ENCODE assay signal across 18 mouse cellular contexts in the genomic region with DNA sequence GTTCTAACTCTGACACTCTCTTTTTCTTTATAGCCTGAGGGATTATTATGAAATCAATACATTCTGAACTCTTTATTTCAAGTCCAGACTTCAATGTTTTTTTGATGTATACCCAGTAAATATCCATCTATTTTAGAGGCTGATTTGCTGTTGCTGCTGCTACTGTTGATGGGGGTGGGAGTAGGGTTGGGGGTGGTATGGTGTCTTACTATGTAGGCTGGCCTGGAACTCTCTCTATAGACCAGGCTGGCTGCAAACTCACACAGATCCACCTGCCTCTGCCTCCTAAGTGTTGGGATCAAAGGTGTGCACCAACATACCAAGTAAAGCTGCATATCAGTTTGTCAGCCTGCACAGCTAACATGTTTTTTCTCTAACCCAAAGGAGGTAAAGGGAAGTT. TPM values are rescaled to one million over a fixed set of nuclear protein-coding genes. Genes with fewer than 3 reads are reported as not detected.
A peak's percentile ranks its signal among the peaks of the same experiment; 100 is the strongest.
DNase-seq lines count a peak whose midpoint lies in the region; ATAC-seq lines count a peak whose summit lies in the region.
"Had no signal": no experiment of that assay in that cellular context is flagged by ENCODE, and none has a peak within 500 bp of the region (broad histone marks: within the 10 kb centered on the region; RNA-seq: fewer than 3 reads in every experiment).

No protein-coding gene starts in this region.

- no peaks in the 10 kb centered on the region for H3K4me1 ChIP-seq in forebrain, embryonic 13.5 days
- H3K4me1 ChIP-seq in forebrain, embryonic 15.5 days: no peaks in the 10 kb centered on the region
- no peaks in the 10 kb centered on the region for H3K4me1 ChIP-seq in hindbrain, embryonic 14.5 days (replicated peaks; ENCODE audit: control insufficient read depth, insufficient read depth, low read length)
- H3K4me1 ChIP-seq in hindbrain, embryonic 10.5 days (replicated peaks): no peaks in the 10 kb centered on the region
- H3K4me1 ChIP-seq in midbrain, embryonic 13.5 days (replicated peaks): no peaks in the 10 kb centered on the region
- H3K4me1 ChIP-seq in midbrain, embryonic 11.5 days (ENCODE audit: control insufficient read depth, insufficient read depth, low read length): no peaks in the 10 kb centered on the region
- H3K4me1 ChIP-seq in neural tube, embryonic 14.5 days (ENCODE audit: control insufficient read depth, insufficient read depth, low read length): no peaks in the 10 kb centered on the region
- H3K4me1 ChIP-seq: embryonic facial prominence, embryonic 12.5 days; embryonic facial prominence, embryonic 15.5 days; heart, embryonic 10.5 days; hindbrain, embryonic 12.5 days had no signal

- no peak overlapping the region for H3K9ac ChIP-seq in forebrain, embryonic 13.5 days
- H3K9ac ChIP-seq in forebrain, embryonic 15.5 days (replicated peaks): no peak overlapping the region
- no peak overlapping the region for H3K9ac ChIP-seq in hindbrain, embryonic 14.5 days
- H3K9ac ChIP-seq in midbrain, embryonic 13.5 days (replicated peaks): no peak overlapping the region
- H3K9ac ChIP-seq in midbrain, embryonic 11.5 days (ENCODE audit: low read length): no peak overlapping the region
- H3K9ac ChIP-seq in neural tube, embryonic 14.5 days (replicated peaks; ENCODE audit: low read depth, low read length): no peak overlapping the region
- H3K9ac ChIP-seq: embryonic facial prominence, embryonic 12.5 days; embryonic facial prominence, embryonic 15.5 days; forebrain, postnatal 0 days; heart, embryonic 13.5 days; hindbrain, embryonic 12.5 days had no signal

- H3K36me3 ChIP-seq in forebrain, embryonic 13.5 days (ENCODE audit: poor library complexity, severe bottlenecking): peaks cover 24% of the 10 kb centered on the region
- peaks cover 21% of the 10 kb centered on the region for H3K36me3 ChIP-seq in forebrain, embryonic 15.5 days
- peaks cover 63% of the 10 kb centered on the region for H3K36me3 ChIP-seq in hindbrain, embryonic 14.5 days (replicated peaks; ENCODE audit: control insufficient read depth, insufficient read depth)
- H3K36me3 ChIP-seq in hindbrain, embryonic 10.5 days: peaks cover 26% of the 10 kb centered on the region
- H3K36me3 ChIP-seq in midbrain, embryonic 13.5 days: peaks cover 36% of the 10 kb centered on the region
- H3K36me3 ChIP-seq in midbrain, embryonic 11.5 days (ENCODE audit: control insufficient read depth, insufficient read depth, low read length): no peaks in the 10 kb centered on the region
- H3K36me3 ChIP-seq in neural tube, embryonic 14.5 days (ENCODE audit: control insufficient read depth, insufficient read depth, low read length): peaks cover 25% of the 10 kb centered on the region; the same call in 1 of the 2 replicates
- H3K36me3 ChIP-seq: G1E had no signal

- H3K4me2 ChIP-seq in forebrain, embryonic 13.5 days: no peak overlapping the region
- no peak overlapping the region for H3K4me2 ChIP-seq in forebrain, embryonic 15.5 days (replicated peaks)
- H3K4me2 ChIP-seq in hindbrain, embryonic 14.5 days (replicated peaks): no peak overlapping the region
- no peak overlapping the region for H3K4me2 ChIP-seq in midbrain, embryonic 13.5 days (replicated peaks)
- no peak overlapping the region for H3K4me2 ChIP-seq in midbrain, embryonic 11.5 days
- H3K4me2 ChIP-seq in neural tube, embryonic 14.5 days (ENCODE audit: low read depth, low read length): no peak overlapping the region
- H3K4me2 ChIP-seq: embryonic facial prominence, embryonic 12.5 days; embryonic facial prominence, embryonic 15.5 days; heart, embryonic 13.5 days; hindbrain, embryonic 12.5 days had no signal

- H3K4me3 ChIP-seq in forebrain, embryonic 13.5 days: no peak overlapping the region
- H3K4me3 ChIP-seq in forebrain, embryonic 15.5 days: no peak overlapping the region
- H3K4me3 ChIP-seq in hindbrain, embryonic 14.5 days (replicated peaks; ENCODE audit: low read length): no peak overlapping the region
- no peak overlapping the region for H3K4me3 ChIP-seq in hindbrain, embryonic 10.5 days
- H3K4me3 ChIP-seq in midbrain, embryonic 13.5 days (replicated peaks): no peak overlapping the region
- no peak overlapping the region for H3K4me3 ChIP-seq in midbrain, embryonic 11.5 days (ENCODE audit: low read depth, low read length)
- no peak overlapping the region for H3K4me3 ChIP-seq in neural tube, embryonic 14.5 days (ENCODE audit: low read depth, low read length)
- H3K4me3 ChIP-seq: embryonic facial prominence, embryonic 12.5 days; embryonic facial prominence, embryonic 15.5 days; gastrocnemius, adult 2 months; heart, embryonic 10.5 days; heart, embryonic 13.5 days; hindbrain, embryonic 12.5 days had no signal

- no peak overlapping the region for H3K27ac ChIP-seq in forebrain, embryonic 13.5 days
- no peak overlapping the region for H3K27ac ChIP-seq in forebrain, embryonic 15.5 days (replicated peaks)
- peak overlapping the region; percentile 11; the same call in 1 of the 2 replicates for H3K27ac ChIP-seq in hindbrain, embryonic 14.5 days
- no peak overlapping the region for H3K27ac ChIP-seq in hindbrain, embryonic 10.5 days
- H3K27ac ChIP-seq in midbrain, embryonic 13.5 days: no peak overlapping the region
- no peak overlapping the region for H3K27ac ChIP-seq in midbrain, embryonic 11.5 days (ENCODE audit: low read depth, low read length)
- no peak overlapping the region for H3K27ac ChIP-seq in neural tube, embryonic 14.5 days (ENCODE audit: low read depth, low read length)
- H3K27ac ChIP-seq: embryonic facial prominence, embryonic 12.5 days; embryonic facial prominence, embryonic 15.5 days; gastrocnemius, adult 2 months; heart, embryonic 10.5 days; heart, embryonic 13.5 days; hindbrain, embryonic 12.5 days had no signal

- peak; percentile 16; the same call in 1 of the 2 replicates for ATAC-seq in forebrain, embryonic 13.5 days
- no peak; the same call in 1 of the 2 replicates for ATAC-seq in forebrain, embryonic 15.5 days (replicated peaks)
- no peak for ATAC-seq in hindbrain, embryonic 14.5 days (ENCODE audit: low FRiP score)
- peak; percentile 63; the same call in 1 of the 2 replicates for ATAC-seq in midbrain, embryonic 13.5 days
- ATAC-seq in midbrain, embryonic 11.5 days (ENCODE audit: low FRiP score): no peak
- 0 out of 2 replicates have a peak, but pooled peaks have one; percentile 34 for ATAC-seq in neural tube, embryonic 14.5 days (ENCODE audit: low read depth)
- ATAC-seq: Patski had no signal

- DNase-seq in hindbrain, embryonic 14.5 days (ENCODE audit: low spot score): no peak
- DNase-seq in hindbrain, embryonic 10.5 days (ENCODE audit: low spot score): no peak
- no peak for DNase-seq in midbrain, embryonic 11.5 days (ENCODE audit: low spot score, missing footprints)
- no peak for DNase-seq in retina, postnatal 1 day

- no peaks in the 10 kb centered on the region for H3K9me3 ChIP-seq in forebrain, embryonic 13.5 days (replicated peaks)
- no peaks in the 10 kb centered on the region for H3K9me3 ChIP-seq in forebrain, embryonic 15.5 days
- H3K9me3 ChIP-seq in hindbrain, embryonic 14.5 days (ENCODE audit: control insufficient read depth, low read length): no peaks in the 10 kb centered on the region
- no peaks in the 10 kb centered on the region for H3K9me3 ChIP-seq in hindbrain, embryonic 10.5 days
- no peaks in the 10 kb centered on the region for H3K9me3 ChIP-seq in midbrain, embryonic 13.5 days
- H3K9me3 ChIP-seq in midbrain, embryonic 11.5 days (ENCODE audit: control insufficient read depth, low read length): no peaks in the 10 kb centered on the region
- H3K9me3 ChIP-seq in neural tube, embryonic 14.5 days (ENCODE audit: control insufficient read depth, low read length): no peaks in the 10 kb centered on the region
- H3K9me3 ChIP-seq: embryonic facial prominence, embryonic 12.5 days; embryonic facial prominence, embryonic 15.5 days; G1E; heart, embryonic 10.5 days; heart, embryonic 13.5 days; hindbrain, embryonic 12.5 days had no signal

- H3K27me3 ChIP-seq in forebrain, embryonic 13.5 days: no peaks in the 10 kb centered on the region
- H3K27me3 ChIP-seq in forebrain, embryonic 15.5 days: no peaks in the 10 kb centered on the region
- H3K27me3 ChIP-seq in hindbrain, embryonic 14.5 days (ENCODE audit: control insufficient read depth, insufficient read depth, low read length): no peaks in the 10 kb centered on the region
- no peaks in the 10 kb centered on the region for H3K27me3 ChIP-seq in hindbrain, embryonic 10.5 days (ENCODE audit: insufficient read depth, poor library complexity, severe bottlenecking)
- H3K27me3 ChIP-seq in midbrain, embryonic 13.5 days: no peaks in the 10 kb centered on the region
- no peaks in the 10 kb centered on the region for H3K27me3 ChIP-seq in midbrain, embryonic 11.5 days (ENCODE audit: control insufficient read depth, insufficient read depth, low read length)
- no peaks in the 10 kb centered on the region for H3K27me3 ChIP-seq in neural tube, embryonic 14.5 days (ENCODE audit: control insufficient read depth, insufficient read depth, low read length)
- H3K27me3 ChIP-seq: CH12.LX; embryonic facial prominence, embryonic 12.5 days; embryonic facial prominence, embryonic 15.5 days; heart, embryonic 13.5 days; hindbrain, embryonic 12.5 days; Patski had no signal

RNA-seq across cellular contexts. Expression of gene Cyb561, which starts 42.0 kb away (rescaled TPM):
- polyA plus RNA-seq in forebrain, embryonic 13.5 days (2015; fragmentation: Nextera tagmentation; extraction: Ambion mirVana): 17.2 and 21.4 TPM in 2 replicates
- 32.3 and 32.5 TPM in 2 replicates for polyA plus RNA-seq in forebrain, embryonic 15.5 days (2015; fragmentation: Nextera tagmentation; extraction: Ambion mirVana)
- 48.9 and 55.1 TPM in 2 replicates for polyA plus RNA-seq in hindbrain, embryonic 14.5 days (2014; fragmentation: Nextera tagmentation; extraction: Ambion mirVana)
- polyA plus RNA-seq in hindbrain, embryonic 10.5 days (2016; fragmentation: Nextera tagmentation; extraction: Ambion mirVana): 20.0 and 23.6 TPM in 2 replicates
- polyA plus RNA-seq in midbrain, embryonic 13.5 days (2015; fragmentation: Nextera tagmentation; extraction: Ambion mirVana): 35.5 and 37.6 TPM in 2 replicates
- 10.1 and 11.6 TPM in 2 replicates for polyA plus RNA-seq in midbrain, embryonic 11.5 days (2014; fragmentation: Nextera tagmentation; extraction: Ambion mirVana)
- 37.7 and 38.1 TPM in 2 replicates for polyA plus RNA-seq in neural tube, embryonic 14.5 days (2014; fragmentation: Nextera tagmentation; extraction: Ambion mirVana)
- polyA plus RNA-seq: G1E had no signal

RNA-seq across cellular contexts. Expression of gene Ace, which starts 56.6 kb away (rescaled TPM):
- 0.57 and 0.97 TPM in 2 replicates for polyA plus RNA-seq in forebrain, embryonic 13.5 days (2015; fragmentation: Nextera tagmentation; extraction: Ambion mirVana)
- polyA plus RNA-seq in forebrain, embryonic 15.5 days (2015; fragmentation: Nextera tagmentation; extraction: Ambion mirVana): 2.3 and 2.5 TPM in 2 replicates
- polyA plus RNA-seq in hindbrain, embryonic 14.5 days (2014; fragmentation: Nextera tagmentation; extraction: Ambion mirVana): 6.0 and 6.8 TPM in 2 replicates
- 1.3 TPM in 2 replicates for polyA plus RNA-seq in hindbrain, embryonic 10.5 days (2016; fragmentation: Nextera tagmentation; extraction: Ambion mirVana)
- polyA plus RNA-seq in midbrain, embryonic 13.5 days (2015; fragmentation: Nextera tagmentation; extraction: Ambion mirVana): 1.5 and 1.8 TPM in 2 replicates
- 0.57 and 0.89 TPM in 2 replicates for polyA plus RNA-seq in midbrain, embryonic 11.5 days (2014; fragmentation: Nextera tagmentation; extraction: Ambion mirVana)
- polyA plus RNA-seq in neural tube, embryonic 14.5 days (2014; fragmentation: Nextera tagmentation; extraction: Ambion mirVana): 4.0 and 4.1 TPM in 2 replicates
- polyA plus RNA-seq: G1E had no signal

Comparison
In these comparisons a context has a peak if more than half of its experiments do, and no peak if none do; other contexts are left out.
1. ATAC-seq: peak in forebrain, embryonic 13.5 days (single experiment), midbrain, embryonic 13.5 days (single experiment) and neural tube, embryonic 14.5 days (single experiment); none in forebrain, embryonic 15.5 days (single experiment), hindbrain, embryonic 14.5 days (single experiment) and midbrain, embryonic 11.5 days (single experiment).